Mouse (Mus musculus) neural tube, embryonic 15.5 days (tissue): Measurements from ENCODE around the gene Tle2. TPM values are rescaled to one million over a fixed set of nuclear protein-coding genes. Genes with fewer than 3 reads are reported as not detected.

Experiments used
- ATAC-seq: fragments of 200-750 bp; cut with Nextera tagmentation; 2 replicates; pipeline ENCODE4 v1.8.0; 2017; ENCODE audit warnings: mild to moderate bottlenecking, moderate TSS enrichment, moderate library complexity; ENCODE audit not compliant: low FRiP score
- H3K27ac ChIP-seq: fragments of 300-500 bp; sonication (generic); replicated peaks from 2 replicates; pipeline ENCODE4 v1.5.1; 2015; ENCODE audit warnings: mild to moderate bottlenecking, inconsistent platforms
- H3K27me3 ChIP-seq: fragments of 300-500 bp; sonication (generic); replicated peaks from 2 replicates; pipeline ENCODE4 v1.6.1; 2015; ENCODE audit warnings: inconsistent platforms
- H3K36me3 ChIP-seq: fragments of 300-500 bp; sonication (generic); 2 replicates; pipeline ENCODE4 v1.6.1; 2015; ENCODE audit warnings: inconsistent platforms
- H3K4me1 ChIP-seq: fragments of 300-500 bp; sonication (generic); 2 replicates; pipeline ENCODE4 v1.6.1; 2015; ENCODE audit warnings: inconsistent platforms
- H3K4me2 ChIP-seq: fragments of 300-500 bp; sonication (generic); 2 replicates; pipeline ENCODE4 v1.6.1; 2015; ENCODE audit warnings: inconsistent platforms, mild to moderate bottlenecking, moderate library complexity
- H3K4me3 ChIP-seq: fragments of 300-500 bp; sonication (generic); replicated peaks from 2 replicates; pipeline ENCODE4 v1.5.1; 2015; ENCODE audit warnings: mild to moderate bottlenecking, inconsistent platforms
- H3K9ac ChIP-seq: fragments of 300-500 bp; sonication (generic); replicated peaks from 2 replicates; pipeline ENCODE4 v1.6.1; 2015; ENCODE audit warnings: mild to moderate bottlenecking, inconsistent platforms
- H3K9me3 ChIP-seq: fragments of 300-500 bp; sonication (generic); replicated peaks from 2 replicates; pipeline ENCODE4 v1.6.1; 2016; ENCODE audit warnings: inconsistent platforms
- WGBS: fragments of 180-500 bp; shearing (Covaris S2); methylation state at CpG from one replicate; pipeline ENCODE4 v1.1.7; 2015; ENCODE audit warnings: mixed read lengths; 5-methylcytosine and 5-hydroxymethylcytosine counted together
- polyA plus RNA-seq: library from polyadenylated mRNA; unstranded; fragments of >200 nt; fragmentation: Nextera tagmentation; extraction: Ambion mirVana; gene quantifications from 2 replicates; pipeline ENCODE4 v1.2.1, GENCODE M21; 2015

The Tle2 gene
- polyA plus RNA-seq, 1 experiment from 2014 or later: 49.9 TPM

GRCm38 (mm10) chr10:81556282-81556681 lies 18.1 kb upstream of the Tle2 start:
- H3K4me2 ChIP-seq: no peak overlapping the region
- no peaks in the 10 kb centered on the region for H3K27me3 ChIP-seq
- H3K9me3 ChIP-seq: no peaks in the 10 kb centered on the region
- no peaks in the 10 kb centered on the region; the same call in 1 of the 2 replicates for H3K36me3 ChIP-seq
- no peak overlapping the region for H3K9ac ChIP-seq
- H3K4me1 ChIP-seq: peaks cover 21% of the 10 kb centered on the region
- H3K4me3 ChIP-seq: no peak overlapping the region
- WGBS: 76% methylated on average over 3 of the region's 3 CpGs
- no peak overlapping the region for H3K27ac ChIP-seq
- ATAC-seq: no peak

DNA sequence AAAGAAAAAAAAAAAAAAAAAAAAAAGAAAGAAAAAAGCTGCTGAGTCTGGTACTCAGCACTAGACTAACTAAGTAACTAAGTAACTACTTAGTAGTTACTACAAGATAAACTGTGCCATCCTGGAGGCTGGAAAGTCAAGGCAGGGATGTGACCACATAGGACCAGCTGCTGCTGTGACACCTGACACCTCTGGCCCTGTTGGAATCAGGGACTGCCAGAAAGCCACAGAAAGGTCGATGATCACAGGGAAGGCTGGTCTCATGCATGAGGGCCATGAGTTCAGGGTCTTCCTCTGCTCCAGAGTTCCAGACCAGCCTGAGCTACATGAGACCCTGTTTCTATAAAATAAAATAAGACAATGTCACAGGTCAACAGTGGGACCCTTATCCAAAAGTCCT lies 16.9 kb upstream of the Tle2 start:
- no peak for ATAC-seq
- H3K27me3 ChIP-seq: no peaks in the 10 kb centered on the region
- no peaks in the 10 kb centered on the region for H3K9me3 ChIP-seq
- H3K4me2 ChIP-seq: no peak overlapping the region
- peaks cover 30% of the 10 kb centered on the region for H3K4me1 ChIP-seq
- no peak overlapping the region for H3K9ac ChIP-seq
- H3K36me3 ChIP-seq: peaks cover 3% of the 10 kb centered on the region
- 39% methylated on average over 1 of the region's 1 CpGs for WGBS
- no peak overlapping the region for H3K27ac ChIP-seq
- H3K4me3 ChIP-seq: no peak overlapping the region

DNA sequence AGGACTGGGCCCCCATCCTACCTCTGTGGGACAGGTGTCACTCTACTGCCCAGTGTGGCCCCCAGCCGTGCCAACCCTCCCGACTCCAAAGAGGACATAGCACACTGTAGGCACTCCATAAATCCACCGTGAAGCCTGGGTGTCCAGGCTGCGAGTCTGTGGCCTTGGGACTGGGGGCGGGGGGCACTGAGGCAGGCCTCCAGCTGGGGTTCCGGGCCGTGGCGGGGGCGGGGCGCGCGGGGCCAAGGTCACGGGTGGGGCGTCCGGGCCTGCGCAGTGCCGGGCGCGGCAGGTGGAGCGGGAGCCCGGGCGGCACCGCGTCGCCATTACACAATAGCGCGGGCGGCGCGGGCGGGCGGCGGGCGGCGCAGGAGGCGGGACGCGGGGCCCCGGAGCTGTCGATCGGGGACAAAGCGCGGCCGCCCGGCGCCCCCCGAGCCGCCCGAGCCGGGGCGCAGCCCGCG lies 15.2 kb upstream of the Tle2 start, which contains the start of gene Aes:
TSS of gene Aes (plus strand) at position 326 of the 464 bp plus-strand sequence.
- H3K4me1 ChIP-seq: peaks cover 47% of the 10 kb centered on the region
- WGBS: under 1% methylated on average over 31 of the region's 53 CpGs
- H3K4me3 ChIP-seq: peak within 1 kb of the TSS; percentile 86
- no peaks in the 10 kb centered on the region for H3K27me3 ChIP-seq
- ATAC-seq: peak; percentile 73
- peak within 1 kb of the TSS; percentile 96 for H3K9ac ChIP-seq
- H3K4me2 ChIP-seq: peak within 1 kb of the TSS; percentile 92
- peaks cover 6% of the 10 kb centered on the region for H3K36me3 ChIP-seq
- peak within 1 kb of the TSS; percentile 86 for H3K27ac ChIP-seq
- no peaks in the 10 kb centered on the region for H3K9me3 ChIP-seq

DNA sequence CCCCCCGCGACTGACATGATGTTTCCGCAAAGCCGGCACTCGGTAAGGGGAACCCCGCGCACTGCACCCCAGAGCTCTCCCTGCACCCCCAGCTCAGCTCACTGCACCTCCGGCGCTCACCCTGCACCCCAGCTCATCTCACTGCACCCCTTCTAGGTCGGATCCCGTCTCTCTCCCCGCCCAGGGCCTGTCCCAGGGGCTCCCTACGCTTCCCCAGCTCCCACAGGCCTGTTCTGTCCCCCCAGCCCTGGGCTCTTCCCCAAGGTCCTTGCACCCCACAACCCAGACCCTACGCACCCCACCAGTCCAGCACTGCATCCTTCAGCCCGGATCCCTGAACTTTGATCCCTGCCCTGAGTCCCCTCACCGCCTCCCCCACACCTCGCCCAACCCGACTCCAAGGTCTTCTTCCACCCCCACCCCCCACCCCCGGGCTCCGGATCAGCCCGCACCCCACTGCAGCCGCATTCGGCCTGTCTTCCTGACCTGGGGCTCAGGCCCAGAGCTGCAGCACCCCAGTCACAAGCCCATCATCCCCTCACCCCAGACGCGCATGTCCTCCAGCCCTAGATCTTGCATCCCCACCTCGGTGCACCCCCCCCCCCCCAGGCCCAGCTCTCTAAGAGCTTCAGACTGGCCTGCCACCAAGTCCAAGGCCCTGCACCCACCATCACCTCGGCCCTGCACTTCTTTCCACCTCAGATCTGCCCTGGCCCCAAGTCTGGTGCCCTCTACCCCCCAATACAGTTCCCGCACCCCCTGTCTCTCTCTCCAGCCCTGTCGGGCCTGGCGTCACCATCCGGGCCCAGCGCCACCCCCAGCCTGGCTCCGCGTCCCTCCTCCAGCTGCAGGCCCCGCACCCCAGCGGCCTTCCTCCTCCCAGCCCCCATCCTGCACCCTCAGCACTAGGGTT lies 14.5 kb upstream of the Tle2 start:
- Histone ChIP-seq H3K27ac (peak overlapping the region; percentile 86), H3K36me3 (peaks cover 11% of the 10 kb centered on the region), H3K4me1 (peaks cover 52% of the 10 kb centered on the region), H3K9ac (peak overlapping the region; percentile 96), H3K4me2 (peak overlapping the region; percentile 92), H3K4me3 (peak overlapping the region; percentile 86), H3K27me3 (no peaks in the 10 kb centered on the region; the same call in 1 of the 2 replicates), H3K9me3 (no peaks in the 10 kb centered on the region)
- WGBS: under 1% methylated on average over 28 of the region's 36 CpGs
- ATAC-seq: peak; percentile 39

DNA sequence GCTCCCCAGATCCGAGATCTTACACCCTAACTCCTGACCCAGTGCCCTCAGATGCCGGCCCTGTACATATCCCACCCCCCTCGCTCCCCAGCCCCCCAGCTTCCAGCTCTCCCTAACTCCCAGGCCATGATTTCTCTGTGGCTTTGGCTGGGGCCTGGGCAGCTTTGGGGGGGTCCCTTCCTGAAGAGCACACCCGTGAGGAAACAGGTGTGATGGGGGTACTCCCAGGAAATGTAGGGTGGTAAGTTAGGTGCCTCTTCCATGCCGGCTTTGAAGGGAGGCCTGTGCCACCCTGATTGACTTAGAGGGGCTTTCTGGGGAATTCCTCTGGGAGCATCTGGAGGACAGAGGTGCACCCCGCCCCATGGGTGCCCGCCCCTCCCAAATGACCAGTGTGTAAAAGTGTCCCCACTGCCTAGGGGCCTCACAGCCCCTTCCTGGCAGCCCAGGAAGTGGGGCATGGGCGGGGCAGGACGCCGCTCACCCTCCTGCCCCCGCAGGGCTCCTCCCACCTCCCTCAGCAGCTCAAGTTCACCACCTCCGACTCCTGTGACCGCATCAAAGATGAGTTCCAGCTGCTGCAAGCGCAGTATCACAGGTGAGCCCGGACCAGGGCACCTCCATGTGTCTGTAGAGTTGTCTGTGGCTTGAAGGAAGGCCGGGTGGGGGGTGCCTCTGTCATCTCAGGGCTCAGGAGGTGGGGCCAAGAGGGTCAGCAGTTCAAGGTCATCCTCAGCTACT lies 13.5 kb upstream of the Tle2 start:
- Histone ChIP-seq H3K36me3 (peaks cover 21% of the 10 kb centered on the region), H3K4me3 (peak overlapping the region; percentile 86), H3K4me2 (peak overlapping the region; percentile 92), H3K9ac (peak overlapping the region; percentile 96), H3K9me3 (no peaks in the 10 kb centered on the region), H3K4me1 (peaks cover 52% of the 10 kb centered on the region), H3K27ac (peak overlapping the region; percentile 86; the same call in 1 of the 2 replicates), H3K27me3 (peaks cover 9% of the 10 kb centered on the region)
- ATAC-seq: no peak
- 23% methylated on average over 16 of the region's 16 CpGs for WGBS

DNA sequence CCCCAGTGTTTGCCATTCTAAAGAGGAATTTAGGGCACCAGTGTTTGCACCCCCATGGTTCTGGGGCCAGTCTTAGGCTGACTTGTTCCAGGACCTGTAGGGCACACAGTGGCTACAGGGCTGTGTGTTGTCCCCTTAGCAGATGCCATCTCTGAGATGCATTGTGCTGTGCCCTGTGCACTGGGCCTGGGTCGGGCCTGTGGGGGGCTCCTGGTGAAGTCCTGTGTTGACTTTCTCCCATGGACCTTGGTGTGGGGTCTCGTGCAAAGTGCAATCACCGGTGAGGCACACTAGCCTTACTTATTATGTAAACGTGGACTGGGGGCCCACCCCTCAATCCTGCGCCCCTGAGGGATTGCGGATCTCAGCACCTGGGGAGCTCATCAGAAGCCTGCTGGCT lies 11.9 kb upstream of the Tle2 start:
- peaks cover 35% of the 10 kb centered on the region for H3K36me3 ChIP-seq
- peaks cover 15% of the 10 kb centered on the region for H3K27me3 ChIP-seq
- ATAC-seq: no peak
- peak overlapping the region; percentile 5 for H3K4me2 ChIP-seq
- H3K4me3 ChIP-seq: no peak overlapping the region
- 77% methylated on average over 6 of the region's 6 CpGs for WGBS
- H3K9ac ChIP-seq: 0 out of 2 replicates have a peak overlapping the region, but pooled peaks have one; percentile 4
- H3K27ac ChIP-seq: no peak overlapping the region
- H3K4me1 ChIP-seq: peaks cover 52% of the 10 kb centered on the region
- H3K9me3 ChIP-seq: no peaks in the 10 kb centered on the region

- Histone ChIP-seq H3K36me3 (peaks cover 35% of the 10 kb centered on the region), H3K4me3 (no peak overlapping the region), H3K4me2 (peak overlapping the region; percentile 48), H3K27ac (no peak overlapping the region), H3K4me1 (peaks cover 58% of the 10 kb centered on the region), H3K27me3 (peaks cover 15% of the 10 kb centered on the region), H3K9me3 (no peaks in the 10 kb centered on the region), H3K9ac (0 out of 2 replicates have a peak overlapping the region, but pooled peaks have one; percentile 20)
- no peak for ATAC-seq
- 43% methylated on average over 6 of the region's 6 CpGs for WGBS
Observed at GRCm38 (mm10) chr10:81563481-81563880, 10.9 kb upstream of the Tle2 start.

- Histone ChIP-seq H3K9me3 (no peaks in the 10 kb centered on the region), H3K27me3 (peaks cover 15% of the 10 kb centered on the region), H3K27ac (0 out of 2 replicates have a peak overlapping the region, but pooled peaks have one; percentile 29), H3K4me2 (peak overlapping the region; percentile 48), H3K4me3 (peak overlapping the region; percentile 10), H3K9ac (peak overlapping the region; percentile 33; the same call in 1 of the 2 replicates), H3K36me3 (peaks cover 35% of the 10 kb centered on the region), H3K4me1 (peaks cover 60% of the 10 kb centered on the region)
- 6% methylated on average over 10 of the region's 10 CpGs for WGBS
- no peak for ATAC-seq
Observed at GRCm38 (mm10) chr10:81564216-81564615, 10.1 kb upstream of the Tle2 start.

GRCm38 (mm10) chr10:81564734-81565133 lies 9.6 kb upstream of the Tle2 start:
- H3K36me3 ChIP-seq: peaks cover 35% of the 10 kb centered on the region
- no peak for ATAC-seq
- no peak overlapping the region for H3K4me3 ChIP-seq
- H3K27ac ChIP-seq: no peak overlapping the region
- H3K4me1 ChIP-seq: peaks cover 65% of the 10 kb centered on the region
- H3K4me2 ChIP-seq: peak overlapping the region; percentile 48; the same call in 1 of the 2 replicates
- H3K9ac ChIP-seq: no peak overlapping the region
- H3K27me3 ChIP-seq: peaks cover 15% of the 10 kb centered on the region
- WGBS: 16% methylated on average over 10 of the region's 10 CpGs
- H3K9me3 ChIP-seq: no peaks in the 10 kb centered on the region

DNA sequence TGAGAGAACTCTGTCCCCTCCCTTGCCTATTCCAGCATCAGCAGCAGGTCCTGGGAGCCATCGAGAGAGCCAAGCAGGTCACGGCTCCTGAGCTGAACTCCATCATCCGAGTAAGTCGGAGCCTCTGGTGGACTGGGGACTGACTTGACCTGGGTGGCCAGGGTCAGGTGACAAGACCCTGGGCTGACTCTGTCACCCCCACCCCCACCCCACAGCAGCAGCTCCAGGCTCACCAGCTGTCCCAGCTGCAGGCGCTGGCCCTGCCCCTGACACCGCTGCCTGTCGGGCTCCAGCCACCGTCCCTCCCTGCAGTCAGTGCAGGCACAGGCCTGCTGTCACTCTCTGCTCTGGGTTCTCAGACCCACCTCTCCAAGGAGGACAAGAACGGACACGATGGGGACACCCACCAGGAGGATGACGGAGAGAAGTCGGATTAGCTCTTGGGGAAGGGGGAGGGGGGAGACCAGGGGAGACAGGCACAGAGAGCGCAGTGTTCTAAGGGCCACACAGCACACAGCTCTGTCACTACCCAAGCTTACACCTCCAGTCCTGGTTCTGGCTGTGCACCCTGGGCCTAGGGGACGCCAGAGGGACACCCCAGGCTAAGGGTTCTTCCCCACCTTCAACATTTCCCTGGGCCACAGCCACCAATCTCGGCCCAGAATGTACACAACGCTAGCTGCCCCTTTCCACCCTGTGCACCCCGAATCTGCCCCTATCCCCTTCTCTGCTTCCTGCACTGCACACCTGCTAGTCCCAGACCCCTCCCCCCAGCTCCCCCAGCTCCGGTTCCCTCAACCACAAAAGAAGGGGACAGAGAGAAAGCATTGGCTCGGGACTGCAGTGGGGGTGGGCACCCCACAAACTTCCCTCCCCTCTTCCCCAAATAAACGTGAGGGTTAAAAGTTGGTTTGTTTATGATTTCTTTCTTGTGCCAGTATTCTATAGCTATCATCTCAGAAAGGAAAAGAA lies 8.8 kb upstream of the Tle2 start:
- H3K4me2 ChIP-seq: no peak overlapping the region
- H3K9me3 ChIP-seq: no peaks in the 10 kb centered on the region
- H3K4me3 ChIP-seq: no peak overlapping the region
- H3K9ac ChIP-seq: no peak overlapping the region
- peaks cover 35% of the 10 kb centered on the region for H3K36me3 ChIP-seq
- WGBS: 47% methylated on average over 20 of the region's 20 CpGs
- no peak for ATAC-seq
- H3K27me3 ChIP-seq: peaks cover 15% of the 10 kb centered on the region
- no peak overlapping the region for H3K27ac ChIP-seq
- H3K4me1 ChIP-seq: peaks cover 68% of the 10 kb centered on the region
